Mouse (Mus musculus) heart, postnatal 25 days (tissue): ENCODE measurements around the gene Galnt18. TPM values are rescaled to one million over a fixed set of nuclear protein-coding genes. Genes with fewer than 3 reads are reported as not detected.

Source experiments
- DNase-seq: peaks from one replicate; pipeline ENCODE4 v3.0.0; 2022; ENCODE audit warnings: low spot score
- intact Hi-C: fragments of 180-260 bp; cut with DNase I; formaldehyde crosslinking; loops from one replicate; pipeline ENCODE4 v1.15.1; 2025
- total RNA-seq, 2 experiments: library from RNA; stranded (reverse); gene quantifications; 2 replicates each; pipeline ENCODE4 v1.2.3; 2021

The Galnt18 gene
- total RNA-seq, 2 experiments from 2014 or later, result 13.8 to 14.3 TPM

DNA sequence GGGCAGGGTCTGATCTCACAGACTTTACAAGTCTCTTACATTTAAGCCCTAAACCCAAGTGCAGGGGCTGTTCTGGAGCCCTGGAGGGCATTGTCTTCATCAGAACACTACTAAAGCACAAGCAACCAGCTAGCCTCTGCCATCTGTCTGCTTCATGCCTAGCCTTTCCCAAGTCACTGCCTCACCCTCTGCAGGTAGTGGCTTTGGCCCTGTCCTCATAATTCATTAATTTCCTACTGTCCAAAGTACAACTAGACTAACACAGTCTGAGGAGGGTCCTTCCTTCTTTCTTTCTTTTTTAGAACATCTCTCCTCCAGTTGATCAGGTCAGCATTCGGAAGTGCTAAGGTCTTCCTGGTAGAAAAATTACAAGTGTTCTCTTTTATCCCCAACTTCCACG, 2.6 kb downstream of the Galnt18 start:
- intact Hi-C loops, result loop anchor here (2.0 to 5.0 kb wide), 2 partner anchors 38 to 295 kb away; no protein-coding TSS in a partner anchor
- DNase-seq, result no peak

DNA sequence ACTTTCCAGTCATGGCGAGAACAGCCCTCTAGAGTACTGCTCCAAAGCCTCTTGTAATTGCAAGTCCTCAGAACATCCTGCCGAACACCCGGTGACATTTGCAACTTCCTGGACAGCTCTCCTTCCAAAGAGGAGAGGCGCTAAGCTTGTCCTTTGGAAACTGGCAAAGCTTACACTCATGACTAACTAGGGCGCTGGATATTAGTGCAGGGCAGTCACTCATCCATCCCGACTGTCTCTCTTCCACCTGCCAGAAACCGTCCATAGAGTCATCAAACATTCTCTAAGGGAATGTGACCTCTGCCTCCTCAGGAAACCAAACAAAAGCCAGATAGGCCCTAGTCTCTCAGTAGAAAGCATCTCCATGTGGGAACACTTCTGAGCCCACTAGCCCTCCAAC, 3.6 kb downstream of the Galnt18 start:
- DNase-seq, result no peak
- intact Hi-C loops, result loop anchor here (2.0 to 5.0 kb wide), 2 partner anchors 37 to 294 kb away; no protein-coding TSS in a partner anchor

DNA sequence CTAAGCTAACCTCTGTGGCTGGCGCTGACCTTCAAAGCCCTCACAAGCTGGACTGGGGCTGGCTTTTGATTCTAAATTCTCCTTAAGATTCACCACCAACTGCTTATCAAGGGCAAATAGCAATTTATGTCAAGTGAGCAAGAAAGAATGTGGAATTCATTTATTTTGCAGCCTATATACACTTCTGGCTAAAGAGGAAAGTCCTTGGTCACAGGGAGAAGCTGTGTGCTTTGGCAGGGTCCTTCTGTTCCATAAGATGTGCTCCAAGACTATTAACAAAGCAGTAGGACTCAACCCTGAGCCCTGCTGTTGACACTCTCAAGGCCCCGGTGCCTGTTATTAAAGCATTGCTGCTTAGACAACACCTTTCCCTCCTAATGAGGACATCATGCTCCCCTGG, 7.4 kb downstream of the Galnt18 start:
- intact Hi-C loops, result no loop called here

DNA sequence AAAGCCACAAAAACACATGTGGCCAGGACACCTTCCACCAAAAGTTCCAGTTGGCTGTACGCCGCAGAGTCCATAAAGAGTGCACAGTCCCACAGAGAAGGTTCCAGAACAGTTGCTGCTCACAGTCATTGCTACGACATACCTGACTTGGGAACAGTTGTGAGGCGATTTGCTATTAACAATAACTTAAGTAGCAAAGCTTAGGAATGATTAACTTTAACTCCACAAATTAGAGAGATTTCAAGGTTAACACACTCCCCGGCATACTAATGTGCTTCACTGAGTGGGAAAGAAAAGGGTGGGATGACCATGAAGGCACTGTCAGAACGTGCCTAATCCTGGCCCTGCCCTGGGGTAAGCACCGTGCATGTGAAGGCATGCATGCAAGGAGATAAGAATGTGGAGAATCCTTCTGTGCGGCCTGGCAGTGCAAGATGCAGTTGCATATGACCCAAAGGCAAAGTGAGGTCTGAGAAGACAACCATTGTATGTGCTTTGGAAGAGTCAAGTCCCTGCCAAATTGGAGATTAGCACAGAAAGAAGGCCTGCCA, 8.5 kb downstream of the Galnt18 start:
- DNase-seq, result no peak
- intact Hi-C loops, result no loop called here

More for the DNA sequence above, 7.4 kb downstream of the Galnt18 start:
- DNase-seq, result no peak

DNA sequence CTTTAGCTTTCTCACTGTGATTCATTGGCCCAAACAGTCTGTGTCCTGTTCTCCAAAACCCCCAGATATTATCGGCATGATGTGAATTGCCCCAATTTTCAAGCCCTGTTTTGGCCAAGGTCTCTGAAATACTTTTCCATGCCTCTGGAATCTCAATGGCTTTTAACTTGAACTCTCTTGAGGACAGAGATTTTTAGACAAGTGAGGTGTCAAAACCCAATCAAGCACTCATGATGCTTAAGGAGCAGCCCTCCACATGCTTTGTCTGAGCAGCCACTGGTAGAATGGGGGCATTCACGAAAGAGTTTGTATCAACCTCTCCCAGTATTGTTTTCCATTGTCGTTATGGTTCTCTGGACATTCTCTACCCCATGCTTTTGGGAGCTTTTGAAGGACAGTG, 9.2 kb downstream of the Galnt18 start:
- DNase-seq, result no peak
- intact Hi-C loops, result no loop called here

DNA sequence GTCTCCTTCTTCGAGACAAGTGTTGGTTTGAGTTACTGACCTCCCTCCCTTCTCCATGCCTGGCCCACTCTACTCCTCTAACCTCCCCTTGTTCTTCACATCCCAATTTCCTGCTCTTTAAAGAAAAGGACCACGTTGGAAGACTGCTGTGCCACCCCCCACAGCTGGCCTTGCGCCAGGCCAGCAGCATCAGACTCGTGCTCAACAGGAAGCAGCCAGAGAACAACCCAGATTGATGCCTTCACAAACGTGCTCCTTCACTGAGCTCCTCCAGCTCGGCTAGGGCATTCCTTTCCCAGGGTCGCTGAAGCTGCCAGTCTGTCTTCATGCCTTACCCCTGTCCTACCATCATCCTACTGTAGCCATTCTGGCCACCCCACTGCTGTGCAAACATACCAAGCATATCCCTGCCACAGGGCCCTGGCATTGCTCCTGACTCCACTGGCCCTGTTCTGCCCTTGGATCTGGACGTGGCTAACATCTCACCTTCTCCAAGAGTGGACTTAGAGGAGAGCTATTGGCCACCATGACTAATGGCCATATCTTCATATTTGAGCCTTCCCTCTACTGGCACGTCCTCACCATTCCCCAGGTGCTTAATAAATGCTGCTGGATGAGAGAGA, 13.5 kb downstream of the Galnt18 start:
- no peak for DNase-seq
- intact Hi-C loops, result no loop called here

DNA sequence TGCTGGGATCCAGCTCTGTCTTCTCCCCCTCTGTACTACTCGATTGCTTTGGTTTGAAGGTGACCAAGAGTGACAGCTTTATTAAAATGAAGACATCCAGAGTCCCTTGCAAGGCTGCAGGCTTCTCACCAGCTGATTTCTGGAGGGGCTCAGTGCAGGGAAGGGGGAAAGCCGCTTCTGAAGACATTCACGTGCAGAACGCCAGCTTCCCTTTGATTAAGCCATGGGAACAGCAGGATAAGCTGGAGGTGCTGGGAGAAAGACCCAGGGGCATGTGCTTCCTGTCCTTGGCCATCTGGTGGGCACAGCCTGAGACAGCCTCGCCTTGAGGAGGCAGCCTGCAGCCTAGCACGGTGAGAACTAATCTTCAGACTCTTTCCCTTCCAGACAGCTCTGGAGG, 17.0 kb downstream of the Galnt18 start:
- intact Hi-C loops, result no loop called here
- no peak for DNase-seq

DNA sequence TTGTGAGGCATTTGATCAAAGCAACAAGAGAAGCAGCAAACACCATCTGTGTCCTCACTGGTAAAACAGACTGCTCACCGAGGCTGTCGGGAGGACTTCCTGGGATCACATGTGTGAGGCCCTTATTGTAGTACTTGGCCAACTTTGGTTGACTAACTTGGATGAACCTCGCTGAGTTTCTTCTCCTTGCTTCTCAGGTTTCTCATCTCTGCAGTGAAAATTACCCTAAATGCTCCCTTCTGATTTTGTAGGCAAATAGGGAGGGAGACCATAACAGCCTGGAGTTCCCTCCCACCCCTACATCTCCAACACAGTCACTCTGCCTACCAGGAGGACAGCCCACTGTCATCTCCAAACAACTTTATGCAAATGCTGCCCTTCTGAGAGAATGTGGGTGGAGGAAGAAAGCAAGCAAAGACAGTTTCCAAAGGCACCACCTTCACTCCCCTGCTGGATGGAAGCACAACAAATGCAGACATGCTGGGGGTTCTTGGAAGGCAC, 31.2 kb downstream of the Galnt18 start:
- DNase-seq, result no peak
- intact Hi-C loops, result no loop called here

DNA sequence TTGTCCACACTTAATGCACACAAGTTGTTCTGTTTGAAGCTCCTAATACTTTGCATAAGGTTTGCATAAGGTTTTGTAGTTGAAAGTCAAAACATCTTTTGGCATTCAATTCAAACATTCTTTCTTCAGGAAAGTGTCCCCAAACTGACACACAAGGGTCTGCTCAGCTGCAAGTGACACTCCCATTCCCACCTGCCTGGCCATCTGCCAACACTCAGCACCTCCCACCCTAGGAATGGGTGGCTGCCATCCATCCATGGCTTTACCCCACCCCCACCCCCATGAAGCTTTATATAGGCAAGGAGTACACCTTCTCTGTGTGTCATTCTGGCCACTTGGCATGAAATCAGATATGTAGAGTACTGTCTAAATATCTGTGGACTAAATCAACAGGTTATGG, 35.0 kb downstream of the Galnt18 start:
- DNase-seq, result no peak
- intact Hi-C loops, result no loop called here

DNA sequence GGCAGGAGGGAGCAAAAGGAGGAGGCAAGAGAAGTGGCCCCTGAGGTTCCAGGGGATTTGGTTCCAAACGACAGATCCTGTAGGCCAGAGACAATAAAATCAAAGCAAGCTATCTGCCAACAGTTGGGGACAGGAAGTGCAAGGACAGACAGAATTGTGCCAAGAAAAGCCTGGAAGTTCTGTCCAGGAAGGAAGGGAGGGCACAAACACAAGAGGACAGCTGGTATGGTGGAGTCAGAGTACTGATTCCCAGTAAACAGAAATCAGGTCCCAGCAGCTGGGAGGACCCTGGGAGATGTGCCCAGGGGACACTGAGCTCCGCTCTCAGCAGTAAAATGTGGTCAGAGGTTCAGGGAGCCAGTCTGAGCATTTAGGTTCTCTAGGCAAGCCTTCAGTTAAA, 38.2 kb downstream of the Galnt18 start:
- intact Hi-C loops, result no loop called here

DNA sequence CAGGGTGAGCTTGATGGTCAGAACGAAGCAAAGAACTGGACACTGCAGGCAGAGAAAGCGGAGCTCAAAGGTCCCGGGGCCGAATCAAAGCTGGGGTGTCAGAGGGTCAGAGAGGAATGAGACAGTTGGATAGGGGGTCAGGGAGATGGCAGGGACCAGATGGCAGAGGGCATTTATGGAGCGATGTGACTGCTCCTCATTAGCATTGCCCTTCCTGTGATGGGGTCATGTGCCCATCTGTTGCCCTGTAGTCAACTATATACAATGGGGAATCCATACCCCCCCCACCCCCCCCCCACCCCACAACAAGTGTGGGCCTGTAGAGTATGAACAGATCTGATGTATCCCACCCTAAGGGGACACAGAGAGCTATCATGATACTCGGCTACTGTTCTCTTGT, 39.7 kb downstream of the Galnt18 start:
- intact Hi-C loops, result no loop called here
- no peak for DNase-seq

More for the DNA sequence above, 38.2 kb downstream of the Galnt18 start:
- peak; percentile 21 for DNase-seq

DNA sequence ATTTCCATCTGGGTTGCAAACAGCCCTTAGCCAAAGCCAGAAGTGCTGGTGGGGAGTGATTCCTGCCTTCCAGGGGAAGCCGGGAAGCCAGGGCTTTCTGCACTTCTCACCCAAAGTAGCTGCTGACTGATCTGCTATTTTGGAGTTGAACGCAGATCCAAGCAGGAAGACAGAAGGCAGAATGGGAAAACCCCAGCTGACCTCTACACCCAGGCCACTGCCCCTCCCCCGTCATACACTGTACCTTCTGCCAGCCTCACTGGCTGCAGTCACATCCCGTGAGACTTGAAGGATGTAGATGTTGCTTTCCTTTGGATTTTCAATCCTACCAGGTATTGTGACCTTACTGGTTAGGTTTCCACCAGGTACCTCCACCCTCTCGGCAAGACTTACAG, 40.4 kb downstream of the Galnt18 start:
- no peak for DNase-seq
- intact Hi-C loops, result loop anchor here (2.0 kb wide), 1 partner anchor 37 kb away; no protein-coding TSS in a partner anchor

DNA sequence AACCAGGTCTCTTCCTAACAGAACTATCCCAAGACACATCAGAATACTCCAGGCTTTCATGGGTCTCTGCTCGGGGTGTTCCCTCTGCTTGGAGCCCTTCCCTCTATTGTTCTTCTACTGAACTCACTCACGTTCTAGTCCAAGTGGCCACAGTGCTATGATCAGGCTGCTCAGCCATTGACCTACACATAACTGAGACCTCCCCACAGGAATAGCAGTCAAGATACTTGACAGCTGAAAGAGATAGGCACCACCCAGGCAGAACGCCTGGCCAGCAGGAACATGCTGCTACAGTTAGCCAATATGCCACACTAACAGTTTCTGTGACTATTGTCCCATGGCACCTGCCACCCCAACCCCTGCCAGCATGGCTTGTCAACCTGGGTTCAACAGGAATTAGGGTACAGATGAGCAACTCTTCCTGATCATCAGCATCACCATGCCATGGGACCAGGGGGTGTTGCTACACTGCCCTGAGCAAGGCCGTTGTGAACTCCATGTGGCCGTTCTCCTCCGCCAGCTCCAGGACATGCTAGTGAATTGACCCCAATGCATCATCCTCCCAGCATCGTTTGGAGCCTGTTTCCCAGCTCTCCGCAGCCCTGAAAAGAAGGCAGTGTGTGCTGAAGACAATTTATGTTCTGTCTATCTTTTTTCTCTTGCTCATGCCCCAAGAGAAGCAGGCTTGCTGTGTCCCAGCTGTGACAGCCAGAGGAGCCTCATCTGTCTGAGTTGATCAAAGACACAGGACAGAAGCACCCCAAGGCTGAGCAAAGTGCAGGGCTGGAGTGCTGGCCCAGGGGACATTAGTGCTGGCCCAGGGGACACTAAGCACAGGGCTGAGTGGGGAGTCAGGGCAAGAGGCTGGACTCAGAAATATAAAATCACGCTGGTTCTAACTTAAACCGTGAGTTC, 41.1 kb downstream of the Galnt18 start:
- intact Hi-C loops, result loop anchor here (2.0 kb wide), 1 partner anchor 38 kb away; no protein-coding TSS in a partner anchor
- no peak for DNase-seq

DNA sequence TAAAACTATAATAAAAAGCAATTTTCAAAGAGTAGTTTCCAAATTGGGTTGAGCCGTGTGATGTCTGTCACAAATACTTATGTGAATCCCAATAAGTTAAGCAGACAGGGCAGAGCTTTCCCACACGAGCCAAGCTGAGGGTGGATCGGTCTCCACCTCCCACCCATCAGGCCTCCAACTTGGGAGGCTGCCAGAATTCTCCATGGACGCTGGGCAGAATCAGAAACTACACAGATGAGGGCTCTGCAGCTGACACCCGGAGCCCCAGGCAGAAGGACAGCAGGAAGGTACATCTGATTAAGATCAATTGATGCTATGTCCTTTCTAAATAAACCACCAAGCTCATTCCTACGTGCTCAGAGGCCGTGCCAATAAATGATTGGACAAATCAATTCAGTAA, 42.4 kb downstream of the Galnt18 start:
- intact Hi-C loops, result no loop called here
- no peak for DNase-seq

DNA sequence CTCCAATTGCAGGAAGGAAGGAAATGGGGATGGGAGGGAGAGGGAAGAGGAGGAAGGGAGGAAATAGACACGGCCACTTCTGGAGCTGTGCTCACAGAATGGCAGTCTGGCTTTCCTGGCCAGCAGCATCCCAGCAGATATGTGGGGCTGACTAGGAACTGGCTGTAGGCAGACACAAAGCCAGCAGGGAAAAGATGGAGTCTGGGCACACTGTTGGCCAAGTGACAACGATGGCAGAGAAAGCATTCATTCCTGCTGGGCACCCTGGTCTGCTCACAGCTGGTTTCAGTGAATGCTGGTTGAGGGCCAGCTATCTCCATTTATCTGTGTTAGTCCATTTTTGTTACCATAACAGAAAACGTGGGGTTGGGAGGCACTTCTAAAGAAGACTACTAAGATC, 43.4 kb downstream of the Galnt18 start:
- intact Hi-C loops, result no loop called here
- no peak for DNase-seq

DNA sequence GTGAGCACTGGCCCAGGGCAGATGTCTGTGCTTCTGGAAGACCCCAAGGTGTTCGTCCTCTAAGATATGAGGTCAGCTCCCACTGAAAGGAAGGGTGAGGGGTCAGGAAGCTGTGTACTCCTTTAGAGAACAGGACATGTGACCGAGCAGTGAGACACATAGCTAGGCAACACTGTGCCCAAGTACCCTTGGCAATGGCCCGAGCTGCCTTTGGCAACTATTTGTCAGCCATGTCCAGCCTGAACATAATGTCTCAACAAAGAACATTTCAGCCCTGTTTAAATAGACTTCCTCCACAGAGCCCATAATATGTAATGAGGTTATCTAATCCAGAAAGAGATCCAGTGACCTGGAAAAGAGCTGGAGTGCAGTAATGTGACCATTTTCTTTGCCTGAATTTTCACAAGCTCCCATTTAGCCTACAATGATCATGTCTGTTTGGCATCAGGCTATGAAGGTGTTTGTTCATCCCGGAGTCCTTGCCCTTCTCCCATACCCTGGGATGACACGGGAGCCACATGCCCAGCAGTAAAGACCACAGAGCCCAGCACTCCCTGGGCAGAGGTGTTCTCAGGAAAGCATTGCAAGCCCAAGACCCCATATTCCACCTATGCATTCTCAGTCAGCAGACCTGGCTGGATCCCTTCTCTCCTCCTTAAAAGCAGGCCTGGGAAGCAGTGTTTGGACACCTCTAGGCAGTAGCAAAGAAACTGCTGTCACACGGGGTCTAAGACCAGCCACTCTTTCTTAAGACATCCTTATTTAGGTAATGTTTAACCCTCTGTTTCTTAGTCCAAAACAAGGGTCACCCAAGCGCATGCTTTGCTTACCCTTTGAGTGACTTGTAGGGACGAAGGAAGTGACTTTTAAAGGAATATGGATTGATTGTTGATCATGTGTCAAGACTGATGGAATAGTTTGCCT, 49.2 kb downstream of the Galnt18 start:
- intact Hi-C loops, result no loop called here
- no peak for DNase-seq

DNA sequence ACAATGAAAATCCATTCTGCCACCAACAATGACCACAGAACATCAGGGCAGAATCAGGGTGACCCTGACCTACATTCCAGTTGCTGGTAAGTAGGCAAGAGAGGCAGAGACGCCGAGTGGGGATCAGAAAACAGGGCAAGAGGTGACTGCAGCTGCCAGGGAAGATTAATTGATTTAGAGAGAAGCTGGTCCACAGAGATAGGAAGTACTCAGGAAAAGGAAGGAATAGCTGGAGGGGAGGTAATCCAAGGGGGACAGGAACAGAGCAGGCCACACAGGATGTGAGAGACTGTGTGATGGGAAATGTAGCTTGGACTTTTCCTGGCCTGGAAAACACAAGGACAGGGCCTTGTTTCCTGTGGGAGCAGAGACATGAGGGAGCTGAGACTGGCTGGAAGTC, 52.8 kb downstream of the Galnt18 start:
- no peak for DNase-seq
- intact Hi-C loops, result no loop called here

DNA sequence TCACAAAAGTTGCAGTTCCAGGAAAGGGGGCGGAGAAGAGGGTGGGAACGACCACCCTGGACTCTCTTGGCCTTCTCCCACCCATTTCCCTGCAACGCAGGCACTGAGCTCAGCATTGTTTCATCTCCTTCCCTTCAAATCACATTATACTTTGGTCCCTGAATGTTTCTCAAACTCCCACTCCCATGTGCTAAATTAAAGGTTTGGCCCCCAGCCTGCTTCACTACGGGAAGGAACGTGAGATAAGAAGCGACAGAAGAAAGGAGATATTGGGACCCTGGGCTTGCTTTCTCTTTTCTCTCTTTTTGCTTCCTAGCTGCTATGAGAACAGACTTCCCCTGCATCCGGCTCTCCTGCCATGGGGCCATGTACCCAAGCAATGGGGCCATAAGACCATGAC, 55.0 kb downstream of the Galnt18 start:
- intact Hi-C loops, result no loop called here

DNA sequence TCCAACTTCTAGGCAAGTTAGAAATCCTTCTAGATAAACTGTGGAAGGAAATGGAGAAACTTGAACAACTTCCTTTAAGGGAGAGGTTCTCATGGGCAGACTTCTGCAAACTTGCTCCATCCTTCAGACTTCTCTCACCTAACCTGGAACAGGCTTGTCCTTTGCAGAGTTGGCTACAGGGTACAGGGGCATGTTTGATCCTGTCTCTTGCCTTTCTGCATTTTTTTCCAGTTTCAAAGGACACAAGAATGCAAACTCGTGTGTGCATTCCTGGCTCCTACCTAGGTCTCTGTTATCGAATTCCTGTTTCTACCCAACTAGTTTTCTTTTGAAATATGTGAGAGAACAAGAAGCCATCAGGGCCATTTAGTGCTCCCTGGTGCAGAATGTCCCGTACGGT, 55.8 kb downstream of the Galnt18 start:
- DNase-seq, result no peak
- intact Hi-C loops, result no loop called here

More for the DNA sequence above, 55.0 kb downstream of the Galnt18 start:
- no peak for DNase-seq

DNA sequence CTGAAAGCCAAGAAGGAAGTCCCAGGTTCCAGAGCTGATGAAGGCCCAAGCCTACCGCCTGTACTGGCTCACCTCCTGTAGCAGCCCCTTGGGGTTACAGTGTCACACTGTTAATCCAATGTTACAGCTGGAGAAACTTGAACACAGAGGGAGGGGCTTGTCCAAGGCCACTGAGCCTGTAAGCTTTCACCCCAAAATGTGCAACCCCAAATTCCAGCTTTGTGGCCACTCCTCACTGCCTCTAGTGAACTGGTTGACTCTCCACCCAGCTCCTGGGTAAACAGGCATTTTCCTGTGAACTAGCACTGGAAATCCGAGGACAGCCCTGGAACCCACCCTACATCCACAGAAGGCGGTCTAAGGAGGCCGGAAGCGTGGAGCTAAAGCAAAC, 58.5 kb downstream of the Galnt18 start:
- intact Hi-C loops, result loop anchor here (2.0 kb wide), 1 partner anchor 57 kb away; the partner anchor contains the start of gene Galnt18
- DNase-seq, result no peak
